Mouse (Mus musculus): ENCODE measurements around the gene Tbc1d9b.
A peak's percentile ranks its signal among the peaks of the same experiment; 100 is the strongest.

Gene Tbc1d9b

GRCm38 (mm10) chr11:50176351-50176750 is 45.2 kb downstream of the Tbc1d9b start:
- no peak for DNase-seq (ENCODE audit: low read depth, low spot score)

GRCm38 (mm10) chr11:50177111-50177510 is 45.9 kb downstream of the Tbc1d9b start:
- DNase-seq (ENCODE audit: low read depth, low spot score): no peak

- no peak for DNase-seq (ENCODE audit: low read depth, low spot score)
Observed at GRCm38 (mm10) chr11:50178532-50179488, 47.6 kb downstream of the Tbc1d9b start.

GRCm38 (mm10) chr11:50180478-50181231 is 49.5 kb downstream of the Tbc1d9b start:
- no peak for DNase-seq (ENCODE audit: low read depth, low spot score)

- no peak for DNase-seq (ENCODE audit: low read depth, low spot score)
Observed at GRCm38 (mm10) chr11:50182702-50183101, 51.5 kb downstream of the Tbc1d9b start.

GRCm38 (mm10) chr11:50184788-50185187 is 53.6 kb downstream of the Tbc1d9b start:
- no peak for DNase-seq (ENCODE audit: low read depth, low spot score)

- no peak for DNase-seq (ENCODE audit: low read depth, low spot score)
Observed at GRCm38 (mm10) chr11:50188682-50189081, 57.5 kb downstream of the Tbc1d9b start.

GRCm38 (mm10) chr11:50190362-50190761 is 59.2 kb downstream of the Tbc1d9b start:
- no peak for DNase-seq (ENCODE audit: low read depth, low spot score)

- no peak for DNase-seq (ENCODE audit: low read depth, low spot score)
Observed at GRCm38 (mm10) chr11:50192278-50192677, 61.1 kb downstream of the Tbc1d9b start.

- DNase-seq (ENCODE audit: low read depth, low spot score): no peak
Observed at GRCm38 (mm10) chr11:50194070-50194469, 62.9 kb downstream of the Tbc1d9b start.

- no peak for DNase-seq (ENCODE audit: low read depth, low spot score)
Observed at GRCm38 (mm10) chr11:50194793-50195192, 63.6 kb downstream of the Tbc1d9b start.

GRCm38 (mm10) chr11:50197500-50197899 is 66.3 kb downstream of the Tbc1d9b start:
- no peak for DNase-seq (ENCODE audit: low read depth, low spot score)

- DNase-seq (ENCODE audit: low read depth, low spot score): no peak
Observed at GRCm38 (mm10) chr11:50198219-50198846, 67.1 kb downstream of the Tbc1d9b start.

- no peak for DNase-seq (ENCODE audit: low read depth, low spot score)
Observed at GRCm38 (mm10) chr11:50198916-50199315, 67.7 kb downstream of the Tbc1d9b start.

GRCm38 (mm10) chr11:50200613-50201012 is 69.4 kb downstream of the Tbc1d9b start:
- no peak for DNase-seq (ENCODE audit: low read depth, low spot score)

GRCm38 (mm10) chr11:50201590-50201989 is 70.4 kb downstream of the Tbc1d9b start:
- DNase-seq (ENCODE audit: low read depth, low spot score): no peak

- DNase-seq (ENCODE audit: low read depth, low spot score): no peak
Observed at GRCm38 (mm10) chr11:50203302-50203827, 72.2 kb downstream of the Tbc1d9b start.

GRCm38 (mm10) chr11:50205434-50205833 is 74.2 kb downstream of the Tbc1d9b start:
- DNase-seq (ENCODE audit: low read depth, low spot score): no peak

GRCm38 (mm10) chr11:50206037-50206436 is 74.8 kb downstream of the Tbc1d9b start:
- DNase-seq (ENCODE audit: low read depth, low spot score): no peak

- no peak for DNase-seq (ENCODE audit: low read depth, low spot score)
Observed at GRCm38 (mm10) chr11:50207344-50207743, 76.1 kb downstream of the Tbc1d9b start.

- DNase-seq (ENCODE audit: low read depth, low spot score): no peak
Observed at GRCm38 (mm10) chr11:50208039-50208438, 76.8 kb downstream of the Tbc1d9b start.

- DNase-seq (ENCODE audit: low read depth, low spot score): peak; percentile 94
Observed at GRCm38 (mm10) chr11:50210101-50210504, 78.9 kb downstream of the Tbc1d9b start.
